Mouse (Mus musculus) embryonic fibroblast, embryonic 13.5 days (primary cell): ENCODE data around the gene Rpap1.

Experiments used
- CTCF ChIP-seq: IDR thresholded peaks from 2 replicates; pipeline ENCODE4 v1.5.1; 2011; ENCODE audit warnings: mild to moderate bottlenecking, control low read depth, low read length, moderate library complexity, borderline replicate concordance; ENCODE audit not compliant: insufficient read depth
- POLR2A ChIP-seq: IDR thresholded peaks from 2 replicates; pipeline ENCODE4 v1.6.1; 2011; ENCODE audit warnings: low read depth, mild to moderate bottlenecking, control low read depth, low read length, moderate library complexity

DNA sequence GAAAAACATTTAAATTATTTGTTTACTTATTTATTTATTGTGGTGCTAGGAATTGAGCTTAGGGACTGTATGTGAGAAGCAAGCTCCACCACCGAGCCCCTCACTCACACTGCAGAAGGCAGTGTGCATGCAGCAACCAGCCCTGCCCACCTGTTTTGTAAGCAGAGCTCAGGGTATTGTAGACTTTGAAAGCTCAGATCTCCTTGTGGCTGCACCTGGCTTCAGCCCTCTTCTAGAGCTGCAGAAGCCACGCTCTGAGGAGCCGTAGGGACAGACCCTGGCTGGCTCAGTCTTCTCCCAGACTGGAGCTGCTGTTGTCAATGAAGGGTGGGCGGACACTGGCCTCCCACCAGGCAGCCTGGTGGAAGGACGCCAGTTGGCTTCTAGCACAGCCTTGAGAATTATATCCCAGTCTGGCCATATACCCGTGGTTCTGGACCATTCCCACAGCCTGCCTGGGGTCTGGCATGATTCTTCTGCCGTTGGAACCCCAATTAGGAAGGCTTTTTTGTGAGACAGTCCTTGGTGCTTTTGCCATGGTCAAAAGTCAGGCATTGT is 27.1 kb upstream of the Rpap1 start:
- no peak for TF ChIP-seq CTCF
- no peak for TF ChIP-seq POLR2A
